Mouse (Mus musculus): ENCODE results near the gene Sf3b5.

DNA sequence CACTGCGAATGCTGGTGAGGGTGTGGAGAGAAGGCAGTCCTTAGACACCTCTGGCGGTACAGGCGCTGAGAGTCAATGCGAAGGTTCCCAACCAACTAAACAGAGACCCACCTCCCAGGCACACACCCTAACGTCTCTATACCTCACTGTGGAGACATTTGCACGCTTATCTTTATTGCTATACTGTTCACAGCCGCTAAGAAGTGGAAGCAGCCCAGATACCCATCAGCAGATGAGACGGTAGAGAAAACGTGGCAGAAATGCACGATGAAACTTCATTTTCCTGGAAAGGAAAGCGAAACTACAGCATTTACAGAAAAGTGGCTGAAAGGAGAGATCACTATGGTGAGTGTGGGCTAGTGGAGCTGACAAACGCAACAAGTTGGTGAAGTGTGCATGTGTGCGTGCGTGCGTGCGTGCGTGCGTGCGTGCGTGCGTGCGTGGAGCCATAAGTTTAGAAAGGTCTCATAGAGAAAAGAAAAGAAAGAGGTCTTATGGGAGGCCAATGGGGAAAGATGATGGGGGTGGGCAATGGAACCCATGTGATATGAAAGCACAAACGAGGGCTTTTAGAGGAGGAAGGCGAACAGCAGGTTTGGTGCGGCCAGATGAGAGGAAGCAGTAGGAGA is 11.6 kb upstream of the Sf3b5 start:
- no peak for TF ChIP-seq USF1 (IDR thresholded peaks at IDR 0.05; ENCODE audit: low read depth)
- no peak for TF ChIP-seq REST (IDR thresholded peaks at IDR 0.05; ENCODE audit: insufficient read depth, insufficient read length)
- no peak for TF ChIP-seq MYOD1 (IDR thresholded peaks at IDR 0.05; ENCODE audit: control insufficient read depth in 1 of 3, insufficient read length in 2 of 3, low read depth in 2 of 3)
- no peak for TF ChIP-seq POLR2A (IDR thresholded peaks at IDR 0.05; ENCODE audit: insufficient read length, low read depth)
- TF ChIP-seq MYOG (IDR thresholded peaks at IDR 0.05; ENCODE audit: control insufficient read depth in 1 of 3, insufficient read depth in 1 of 3, insufficient read length in 2 of 3, low read depth in 2 of 3), result no peak
- TF ChIP-seq E2F4 (IDR thresholded peaks at IDR 0.05; ENCODE audit: insufficient read depth), result no peak
- no peak for TF ChIP-seq TCF12 (IDR thresholded peaks at IDR 0.05; ENCODE audit: insufficient read depth, poor library complexity, severe bottlenecking)
- TF ChIP-seq POLR2AphosphoS2 (IDR thresholded peaks at IDR 0.05; ENCODE audit: insufficient read length, low read depth), result no peak
- TF ChIP-seq MAX (IDR thresholded peaks at IDR 0.05; ENCODE audit: low read depth), result no peak
- TF ChIP-seq TCF3 (IDR thresholded peaks at IDR 0.05; ENCODE audit: insufficient read length, low read depth), result no peak
